Mouse (Mus musculus): ENCODE measurements around the gene 1700030J22Rik. TPM values are rescaled to one million over a fixed set of nuclear protein-coding genes. Genes with fewer than 3 reads are reported as not detected.

The 1700030J22Rik gene
- polyA plus RNA-seq, 1 experiment from 2014 or later: 0.77 TPM

- H3K4me2 ChIP-seq: no peak overlapping the region
- H3K27ac ChIP-seq: no peak overlapping the region
- no peak overlapping the region for H3K4me3 ChIP-seq
- H3K4me1 ChIP-seq (replicated peaks): no peaks in the 10 kb centered on the region
- H3K9me3 ChIP-seq (replicated peaks): no peaks in the 10 kb centered on the region
- no peaks in the 10 kb centered on the region for H3K27me3 ChIP-seq
- no peak for ATAC-seq (replicated peaks; ENCODE audit: insufficient number of reproducible peaks, insufficient read depth, low FRiP score, low read depth)
- peaks cover 24% of the 10 kb centered on the region; the same call in 1 of the 2 replicates for H3K36me3 ChIP-seq
- WGBS: 87% methylated on average over 5 of the region's 5 CpGs
- H3K9ac ChIP-seq: no peak overlapping the region
Measured at GRCm38 (mm10) chr8:116928588-116928987, 50.2 kb downstream of the 1700030J22Rik start.

- no peak overlapping the region for H3K27ac ChIP-seq
- no peaks in the 10 kb centered on the region for H3K9me3 ChIP-seq (replicated peaks)
- no peak overlapping the region for H3K4me2 ChIP-seq
- no peaks in the 10 kb centered on the region for H3K4me1 ChIP-seq (replicated peaks)
- no peak for ATAC-seq (replicated peaks; ENCODE audit: insufficient number of reproducible peaks, insufficient read depth, low FRiP score, low read depth)
- peaks cover 17% of the 10 kb centered on the region; the same call in 1 of the 2 replicates for H3K36me3 ChIP-seq
- WGBS: 82% methylated on average over 9 of the region's 9 CpGs
- H3K4me3 ChIP-seq: no peak overlapping the region
- H3K9ac ChIP-seq: no peak overlapping the region
- H3K27me3 ChIP-seq: no peaks in the 10 kb centered on the region
Measured at GRCm38 (mm10) chr8:116927880-116928279, 50.9 kb downstream of the 1700030J22Rik start.

- H3K9ac ChIP-seq: no peak overlapping the region
- WGBS: 78% methylated on average over 8 of the region's 8 CpGs
- no peak for ATAC-seq (replicated peaks; ENCODE audit: insufficient number of reproducible peaks, insufficient read depth, low FRiP score, low read depth)
- peaks cover 13% of the 10 kb centered on the region for H3K4me1 ChIP-seq (replicated peaks)
- H3K36me3 ChIP-seq: peaks cover 2% of the 10 kb centered on the region; the same call in 1 of the 2 replicates
- no peaks in the 10 kb centered on the region for H3K27me3 ChIP-seq
- no peaks in the 10 kb centered on the region for H3K9me3 ChIP-seq (replicated peaks)
- H3K4me3 ChIP-seq: no peak overlapping the region
- no peak overlapping the region for H3K27ac ChIP-seq
- H3K4me2 ChIP-seq: no peak overlapping the region
Measured at GRCm38 (mm10) chr8:116923526-116923925, 55.2 kb downstream of the 1700030J22Rik start.

- peak overlapping the region; percentile 76 for H3K9ac ChIP-seq
- no peaks in the 10 kb centered on the region for H3K9me3 ChIP-seq (replicated peaks)
- peak overlapping the region; percentile 96 for H3K27ac ChIP-seq
- peak overlapping the region; percentile 72 for H3K4me2 ChIP-seq
- H3K4me1 ChIP-seq (replicated peaks): peaks cover 13% of the 10 kb centered on the region
- WGBS: 28% methylated on average over 17 of the region's 17 CpGs
- ATAC-seq (replicated peaks; ENCODE audit: insufficient number of reproducible peaks, insufficient read depth, low FRiP score, low read depth): no peak
- H3K36me3 ChIP-seq: peaks cover 3% of the 10 kb centered on the region; the same call in 1 of the 2 replicates
- H3K4me3 ChIP-seq: peak overlapping the region; percentile 81
- H3K27me3 ChIP-seq: no peaks in the 10 kb centered on the region
Measured at GRCm38 (mm10) chr8:116922060-116922757, 56.5 kb downstream of the 1700030J22Rik start.

- Histone ChIP-seq H3K9me3 (replicated peaks) (no peaks in the 10 kb centered on the region), H3K9ac (peak within 1 kb of the TSS; percentile 76), H3K27ac (peak within 1 kb of the TSS; percentile 96), H3K4me2 (peak within 1 kb of the TSS; percentile 72), H3K4me3 (peak within 1 kb of the TSS; percentile 81), H3K27me3 (no peaks in the 10 kb centered on the region), H3K4me1 (replicated peaks) (peaks cover 13% of the 10 kb centered on the region), H3K36me3 (peaks cover 3% of the 10 kb centered on the region; the same call in 1 of the 2 replicates)
- WGBS: under 1% methylated on average over 57 of the region's 57 CpGs
- ATAC-seq (replicated peaks; ENCODE audit: insufficient number of reproducible peaks, insufficient read depth, low FRiP score, low read depth): peak; percentile 92
Measured at GRCm38 (mm10) chr8:116921337-116922059, 57.3 kb downstream of the 1700030J22Rik start, which contains the start of the genes Cmc2 and Cenpn. Gene Cmc2, minus strand, starts transcription at chr8:116921455. Gene Cenpn, plus strand, starts transcription at chr8:116921730.

- peaks cover 13% of the 10 kb centered on the region for H3K4me1 ChIP-seq (replicated peaks)
- H3K27ac ChIP-seq: peak overlapping the region; percentile 96
- no peaks in the 10 kb centered on the region for H3K27me3 ChIP-seq
- H3K36me3 ChIP-seq: peaks cover 3% of the 10 kb centered on the region; the same call in 1 of the 2 replicates
- peak; percentile 64 for ATAC-seq (replicated peaks; ENCODE audit: insufficient number of reproducible peaks, insufficient read depth, low FRiP score, low read depth)
- peak overlapping the region; percentile 72 for H3K4me2 ChIP-seq
- peak overlapping the region; percentile 76 for H3K9ac ChIP-seq
- no peaks in the 10 kb centered on the region for H3K9me3 ChIP-seq (replicated peaks)
- WGBS: 0% methylated on average over 22 of the region's 22 CpGs
- peak overlapping the region; percentile 81 for H3K4me3 ChIP-seq
Measured at GRCm38 (mm10) chr8:116921005-116921336, 57.8 kb downstream of the 1700030J22Rik start.

Other genes with a start within 250 kb of the 1700030J22Rik start
- 4.1 and 5.5 TPM in 2 replicates for gene Cdyl2, start 246.0 kb downstream of the 1700030J22Rik start, polyA plus RNA-seq (2015; fragmentation: Nextera tagmentation; extraction: Ambion mirVana)
- 98.4 and 142 TPM in 2 replicates for gene Cmc2, start 57.5 kb downstream of the 1700030J22Rik start, polyA plus RNA-seq (2015; fragmentation: Nextera tagmentation; extraction: Ambion mirVana)
- 22.9 and 26.5 TPM in 2 replicates for gene Cenpn, start 57.2 kb downstream of the 1700030J22Rik start, polyA plus RNA-seq (2015; fragmentation: Nextera tagmentation; extraction: Ambion mirVana)
- gene Atmin, start 35.6 kb downstream of the 1700030J22Rik start, polyA plus RNA-seq (2015; fragmentation: Nextera tagmentation; extraction: Ambion mirVana): 7.9 and 10.5 TPM in 2 replicates
- gene Gcsh, start 14.6 kb upstream of the 1700030J22Rik start, polyA plus RNA-seq (2015; fragmentation: Nextera tagmentation; extraction: Ambion mirVana): 66.1 and 78.2 TPM in 2 replicates
- gene Pkd1l2, start 103.5 kb upstream of the 1700030J22Rik start, polyA plus RNA-seq (2015; fragmentation: Nextera tagmentation; extraction: Ambion mirVana): 0.05 and 0.08 TPM in 2 replicates
- gene Bco1, start 116.9 kb upstream of the 1700030J22Rik start, polyA plus RNA-seq (2015; fragmentation: Nextera tagmentation; extraction: Ambion mirVana): 0.16 TPM in 1 of 2 replicates, not detected in the other
- gene Gan, start 179.2 kb upstream of the 1700030J22Rik start, polyA plus RNA-seq (2015; fragmentation: Nextera tagmentation; extraction: Ambion mirVana): 1.1 TPM in 2 replicates